Mouse (Mus musculus) R1 (cell line): ENCODE measurements around the gene Fgfr2.

Experiments used
- DNase-seq: peaks from one replicate; pipeline ENCODE4 v3.0.0-alpha.2; 2018; ENCODE audit warnings: low read depth, low spot score

The Fgfr2 gene

DNA sequence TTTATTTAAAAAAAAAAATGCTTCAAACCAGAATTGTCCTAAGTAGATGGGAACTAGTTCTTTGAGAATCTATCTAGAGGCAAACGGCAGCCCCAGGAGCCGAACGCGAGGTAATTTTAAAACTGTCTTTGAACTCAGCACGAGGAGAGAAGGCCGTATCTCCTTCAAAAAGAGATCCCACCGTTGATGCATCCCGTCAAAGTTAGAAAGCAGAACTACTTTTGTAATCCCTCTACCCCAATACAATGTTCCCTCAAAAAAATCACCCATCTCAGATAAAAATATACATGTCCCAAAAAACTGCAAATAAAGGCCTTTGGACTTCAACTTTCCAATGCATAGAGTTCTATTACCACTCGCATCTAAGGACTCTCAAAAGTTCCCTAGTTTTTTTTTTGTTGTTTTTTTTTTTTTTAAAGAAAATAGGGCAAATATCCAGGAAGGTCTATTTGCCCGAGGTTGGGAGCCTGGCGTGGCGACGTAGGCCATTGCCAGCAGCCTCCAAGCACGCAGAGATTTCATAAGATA lies 2.0 kb downstream of the Fgfr2 start:
- DNase-seq, result peak; percentile 10

DNA sequence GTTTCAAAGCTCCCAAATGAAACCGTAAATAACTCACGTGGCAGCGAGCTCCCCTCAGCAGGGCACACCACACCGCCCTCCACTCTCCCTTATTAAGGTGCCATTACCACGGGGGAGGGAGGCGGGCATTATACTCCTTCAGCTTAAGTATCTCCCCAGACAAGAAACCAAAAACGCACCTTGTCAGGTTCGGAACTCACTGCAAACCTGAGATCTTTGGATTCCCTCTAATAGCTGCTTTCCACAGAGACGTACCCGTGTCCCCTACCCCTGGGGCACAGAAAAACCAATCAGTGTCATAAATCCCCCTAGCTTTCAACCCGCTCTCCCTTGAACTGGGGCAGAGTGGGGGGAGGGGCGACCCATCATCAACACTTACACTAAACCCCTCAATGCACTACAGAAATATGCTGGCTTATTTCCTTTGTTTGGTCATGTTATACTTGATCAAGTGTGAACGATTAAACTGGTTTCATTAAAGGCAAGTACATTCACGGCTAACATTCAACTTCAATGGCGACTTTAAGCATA lies 2.9 kb downstream of the Fgfr2 start:
- DNase-seq, result peak; percentile 58

DNA sequence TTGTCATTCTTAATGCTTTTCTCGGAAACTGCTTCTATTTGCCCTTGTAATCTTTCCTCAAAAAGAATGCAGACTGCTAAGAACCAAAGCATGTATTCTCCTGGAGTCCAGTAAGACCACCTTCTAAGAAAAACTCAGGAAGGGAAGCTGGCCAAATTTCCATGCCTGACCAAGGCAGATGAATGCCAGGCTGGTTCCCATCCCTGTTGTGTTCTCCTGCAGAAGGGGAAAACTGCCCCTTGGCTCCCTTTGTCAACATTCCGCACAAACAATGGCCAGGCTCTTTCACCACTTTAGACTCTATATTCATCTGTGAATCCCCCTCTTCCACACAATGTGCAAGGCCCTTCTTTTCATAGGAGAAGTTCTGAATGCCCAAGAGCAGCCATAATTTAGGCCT lies 5.3 kb downstream of the Fgfr2 start:
- DNase-seq, result peak; percentile 24

DNA sequence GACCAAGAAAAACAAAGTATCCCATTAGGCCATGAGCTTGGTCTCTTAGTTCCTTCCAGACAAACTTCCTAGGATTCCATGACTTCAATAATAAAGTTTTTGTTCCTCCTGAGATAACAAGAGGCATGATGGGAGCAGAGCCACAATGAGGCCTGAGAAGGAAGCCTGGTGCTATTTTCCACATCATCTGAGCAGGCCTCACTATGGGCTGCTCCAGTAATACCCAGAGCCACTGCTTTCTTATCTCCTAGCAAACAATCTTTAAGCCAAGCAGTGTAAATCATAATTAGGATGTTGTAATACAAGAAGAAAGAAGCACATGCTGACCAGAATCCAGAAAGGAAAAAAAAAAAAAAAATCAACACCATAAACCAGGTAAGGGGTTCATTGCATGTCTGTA lies 6.6 kb downstream of the Fgfr2 start:
- peak; percentile 23 for DNase-seq

DNA sequence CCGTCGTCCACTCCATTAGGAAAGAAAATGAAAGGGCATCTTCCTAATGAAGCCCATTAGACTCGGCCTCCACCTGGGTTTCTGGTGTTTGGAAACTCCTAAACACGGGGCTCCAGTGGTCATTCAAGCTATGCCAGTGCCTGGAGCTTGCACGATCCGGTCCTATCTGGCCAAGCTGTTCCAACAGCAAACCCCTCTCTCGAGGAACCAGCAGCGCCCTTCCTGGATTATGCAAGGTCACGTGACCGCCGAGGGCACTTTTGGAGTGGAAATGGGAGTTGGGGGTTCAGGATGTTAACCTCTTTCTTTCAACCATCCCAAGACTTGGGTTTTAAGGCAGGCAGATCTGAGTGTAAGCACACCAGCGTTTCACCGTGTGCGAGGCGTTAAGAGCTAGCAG lies 7.3 kb downstream of the Fgfr2 start:
- peak; percentile 91 for DNase-seq

DNA sequence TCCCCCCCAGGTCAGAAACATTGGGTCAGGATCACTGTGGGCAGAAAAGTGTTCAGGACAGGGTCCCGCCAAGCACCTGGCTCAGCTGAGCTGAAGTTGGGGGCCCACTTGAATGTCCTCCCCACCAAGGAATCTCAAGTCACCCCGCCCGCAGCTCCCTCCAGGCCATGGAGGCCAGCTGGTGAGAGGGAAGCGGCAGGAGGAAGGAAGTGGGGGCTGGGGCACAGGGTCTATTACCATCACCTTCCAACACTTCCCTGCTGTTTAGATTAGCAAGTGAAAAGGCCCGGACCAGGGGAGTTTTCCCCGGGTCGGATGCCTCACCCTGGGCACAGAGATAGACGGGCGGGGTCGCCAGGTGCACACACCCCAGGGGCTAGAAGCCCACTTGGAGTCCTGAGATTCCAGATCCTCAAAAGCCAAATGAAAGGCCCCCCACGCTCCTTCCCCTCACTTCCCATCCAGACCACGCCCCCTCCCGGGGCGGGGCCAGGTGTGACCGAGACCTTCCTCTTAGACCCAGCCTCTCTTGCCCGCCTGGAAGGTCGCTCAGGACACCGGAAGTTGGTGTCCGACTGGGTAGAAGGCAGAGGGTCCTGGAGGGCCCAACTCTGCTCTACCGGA lies 8.2 kb downstream of the Fgfr2 start:
- peak; percentile 100 for DNase-seq

DNA sequence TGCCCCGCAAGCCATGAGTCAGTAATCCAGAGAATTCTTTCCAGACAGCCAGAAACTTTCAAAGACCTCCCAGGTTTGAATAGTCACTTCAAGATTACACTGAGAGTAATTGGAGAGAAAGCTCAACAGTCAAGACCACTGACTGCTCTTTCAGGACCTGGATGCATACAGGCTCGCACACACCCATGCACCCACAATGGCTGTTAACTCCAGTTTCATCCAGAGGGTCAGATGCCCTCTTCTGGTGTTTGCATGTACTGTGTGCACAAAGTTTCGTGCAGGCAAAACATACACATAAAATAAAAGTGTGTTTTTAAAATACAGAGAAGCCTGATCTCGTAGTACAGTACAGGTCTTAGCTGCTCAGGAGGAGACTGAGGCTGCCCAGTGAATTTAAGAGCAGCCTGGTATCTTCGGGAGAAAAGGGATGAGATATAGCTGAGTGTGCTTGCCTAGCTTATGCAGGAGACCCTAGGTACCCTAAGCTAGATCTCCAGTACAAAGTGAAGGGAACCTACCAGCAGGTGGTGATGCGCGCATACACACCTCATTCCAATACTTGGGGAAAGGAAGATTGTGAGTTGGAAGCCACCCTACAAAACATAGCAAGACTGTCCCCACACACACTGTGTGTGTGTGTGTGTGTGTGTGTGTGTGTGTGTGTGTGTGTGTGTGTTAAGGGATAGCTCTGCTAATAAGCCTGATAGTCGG lies 9.8 kb downstream of the Fgfr2 start:
- DNase-seq, result peak; percentile 77

DNA sequence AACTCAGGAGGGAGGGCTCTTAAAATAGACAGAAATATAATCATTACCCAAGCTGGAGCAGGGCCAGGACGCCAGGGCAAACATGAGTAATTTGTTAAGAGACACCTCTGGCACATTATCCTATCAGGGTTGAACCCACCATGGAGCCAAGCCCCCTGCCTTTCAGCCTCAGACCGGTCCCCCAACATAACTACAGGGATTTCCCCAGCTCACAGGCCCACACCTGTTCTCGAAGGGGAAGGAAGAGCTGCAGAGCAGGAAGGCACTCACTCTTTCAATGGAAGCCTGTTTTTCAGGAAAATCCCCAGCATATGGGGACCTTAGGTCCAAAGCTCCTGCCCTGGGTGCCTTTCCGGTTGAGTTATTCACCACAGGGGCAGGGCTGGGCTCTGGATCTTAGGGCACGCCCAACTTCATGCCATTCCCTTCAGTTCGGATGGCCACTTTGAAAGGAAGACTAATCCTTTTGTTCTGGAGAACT lies 10.8 kb downstream of the Fgfr2 start:
- DNase-seq, result peak; percentile 98

DNA sequence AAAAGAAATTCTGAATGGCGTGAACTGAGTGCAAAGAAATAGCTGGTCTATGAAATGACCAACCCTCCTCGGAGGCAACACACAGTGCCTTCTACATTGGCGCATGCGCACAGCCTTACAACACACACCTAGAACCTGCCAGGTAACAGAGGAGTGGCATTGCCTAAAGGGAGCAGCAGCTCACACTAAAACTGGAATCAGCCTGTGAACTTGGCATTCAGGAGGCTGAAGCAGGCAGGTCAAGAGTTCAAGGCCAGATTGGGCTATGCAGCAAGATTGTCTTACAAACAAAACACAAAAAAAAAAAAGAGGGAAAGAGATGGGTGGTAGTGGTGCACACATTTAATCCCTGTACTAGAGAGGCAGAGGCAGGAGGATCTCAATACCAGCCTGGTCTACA lies 13.7 kb downstream of the Fgfr2 start:
- peak; percentile 85 for DNase-seq

DNA sequence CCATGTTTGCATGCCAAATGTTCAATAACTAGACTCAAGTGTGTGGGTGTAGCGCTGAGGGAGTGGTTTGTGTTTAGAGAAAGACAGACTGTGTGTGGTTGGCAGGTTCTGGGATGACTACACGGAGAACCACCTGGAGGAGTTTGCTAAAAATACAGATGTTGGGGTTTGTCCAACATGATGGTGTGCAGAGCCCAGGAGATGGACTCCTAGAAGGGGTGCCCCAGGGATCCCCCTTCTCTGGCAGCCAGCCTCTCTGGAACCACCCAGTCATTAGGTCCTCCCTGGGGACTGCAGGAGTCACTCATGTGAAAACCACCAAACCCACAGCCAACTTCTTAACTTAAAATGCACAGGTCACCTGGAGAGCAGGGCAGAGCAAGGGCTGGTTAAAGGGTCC lies 14.5 kb downstream of the Fgfr2 start:
- peak; percentile 10 for DNase-seq

DNA sequence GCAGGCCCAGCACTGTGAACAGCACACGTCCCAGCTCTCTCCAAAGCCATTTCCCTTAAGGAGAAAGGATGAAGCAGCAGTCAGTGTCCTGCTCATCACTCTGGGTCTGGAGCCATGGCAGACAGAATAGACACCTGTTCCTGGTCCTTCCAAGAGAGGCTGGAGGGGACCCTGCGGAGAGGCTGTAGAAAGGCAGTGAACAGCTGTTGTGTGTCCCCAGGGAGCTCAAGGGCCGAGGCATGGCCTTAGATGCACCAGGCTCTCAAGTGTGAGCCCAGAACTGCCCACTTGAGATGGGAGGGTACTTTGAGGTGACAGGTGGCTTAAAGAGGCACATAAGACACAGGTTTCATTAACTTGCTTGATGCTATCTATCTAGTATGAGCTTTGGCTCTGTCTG lies 20.6 kb downstream of the Fgfr2 start:
- no peak for DNase-seq

DNA sequence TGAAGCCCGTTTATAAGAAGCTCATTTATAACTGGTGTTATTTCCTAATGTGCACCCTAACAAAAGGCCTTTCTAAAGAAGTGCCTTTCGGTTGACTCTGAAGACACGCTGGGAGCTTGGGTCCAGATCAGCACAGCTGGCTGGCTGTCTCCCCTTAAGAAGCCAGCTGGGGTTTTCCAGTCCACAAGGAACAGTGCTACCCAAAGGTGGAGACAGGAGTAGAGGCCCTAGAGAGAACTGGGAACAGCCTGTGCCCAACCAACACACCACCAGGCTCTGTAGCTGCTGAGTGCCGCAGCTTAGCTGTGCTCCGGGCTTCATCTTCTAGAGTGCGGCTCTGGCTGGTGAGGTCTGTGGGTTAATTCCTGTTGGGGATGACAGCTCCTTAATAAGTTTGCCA lies 22.1 kb downstream of the Fgfr2 start:
- DNase-seq, result no peak

DNA sequence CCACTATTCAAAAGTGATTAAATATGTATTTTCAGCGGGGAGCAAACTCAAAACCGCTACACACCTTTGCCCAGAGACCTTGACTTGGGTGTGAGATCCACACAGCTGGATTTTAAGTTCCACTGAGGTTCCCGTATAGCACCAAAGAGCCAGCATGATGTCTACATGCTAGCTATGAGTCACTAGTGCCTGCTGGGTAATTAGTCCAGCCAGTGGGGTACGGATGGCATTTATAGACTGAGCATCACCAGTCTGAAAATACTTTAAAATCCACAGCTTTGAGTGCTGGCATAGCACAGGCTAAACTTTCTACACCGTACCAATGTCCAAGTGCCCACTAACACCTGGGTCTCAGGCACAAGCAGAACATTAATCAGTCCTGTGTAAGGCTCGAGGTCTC lies 23.0 kb downstream of the Fgfr2 start:
- no peak for DNase-seq

DNA sequence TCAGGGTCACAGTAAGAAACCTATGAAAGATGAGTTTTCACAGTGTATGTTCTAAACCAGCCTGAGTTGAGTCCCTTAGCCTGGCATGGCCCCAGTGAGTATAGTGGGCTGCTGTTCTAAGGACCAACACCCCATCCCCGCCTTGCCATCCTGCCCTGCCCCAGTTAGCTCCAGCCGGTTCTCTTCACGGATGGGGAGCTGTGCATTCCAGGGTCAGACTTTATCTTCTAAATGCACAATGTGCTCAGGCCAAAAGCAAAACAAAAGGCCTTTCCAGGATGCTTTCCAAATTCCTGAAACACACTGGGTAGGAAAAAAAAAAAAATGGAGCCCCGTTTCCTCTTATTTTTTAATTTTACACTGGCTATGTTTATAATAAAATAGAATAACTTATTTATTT lies 23.9 kb downstream of the Fgfr2 start:
- DNase-seq, result no peak

DNA sequence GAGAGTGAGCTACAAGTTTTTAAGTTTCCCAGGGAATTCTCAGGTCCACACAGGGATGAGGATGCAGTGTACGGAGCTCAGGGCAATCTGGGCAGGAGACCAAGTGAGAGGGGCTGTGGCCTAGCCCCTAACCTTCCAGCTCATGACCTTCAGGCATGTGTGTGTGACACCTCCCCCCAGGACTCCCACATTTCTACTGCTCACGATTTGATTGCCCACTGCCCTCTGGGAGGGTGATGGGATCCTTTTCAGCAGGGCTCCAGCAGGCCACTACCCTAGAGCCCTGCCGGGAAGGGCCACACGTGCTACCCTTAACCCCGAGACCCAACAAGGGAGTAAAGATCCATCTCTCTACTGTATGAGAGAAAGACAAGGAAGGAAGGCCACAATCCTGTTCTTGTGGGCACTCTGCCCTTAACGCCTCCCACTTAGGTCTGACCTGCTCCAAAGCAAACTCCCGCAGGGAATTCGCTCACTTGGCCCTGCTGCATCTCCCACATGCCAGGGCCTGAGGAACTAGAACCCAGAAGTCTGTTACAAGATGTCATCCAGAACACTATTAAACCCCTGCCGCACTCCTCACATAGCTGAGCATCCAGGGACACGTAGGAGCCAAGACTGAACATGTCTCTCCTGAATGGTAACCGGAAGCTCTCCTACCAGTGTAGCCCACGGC lies 24.9 kb downstream of the Fgfr2 start:
- no peak for DNase-seq

DNA sequence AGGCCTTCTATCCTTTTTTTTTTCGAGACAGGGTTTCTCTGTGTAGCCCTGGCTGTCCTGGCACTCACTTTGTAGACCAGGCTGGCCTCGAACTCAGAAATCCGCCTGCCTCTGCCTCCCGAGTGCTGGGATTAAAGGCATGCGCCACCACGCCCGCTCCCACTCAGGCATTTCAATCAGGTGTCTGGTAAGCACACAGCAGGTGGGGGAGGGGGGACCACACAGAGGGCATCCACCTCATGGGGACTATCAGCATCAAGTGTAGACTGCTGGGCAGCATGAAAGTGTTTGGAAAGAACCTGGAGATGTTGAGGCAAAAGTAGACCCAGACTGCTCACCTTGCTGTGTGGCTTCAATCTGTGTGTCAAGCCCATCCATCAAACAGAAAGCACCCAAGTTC lies 27.5 kb downstream of the Fgfr2 start:
- peak; percentile 76 for DNase-seq

DNA sequence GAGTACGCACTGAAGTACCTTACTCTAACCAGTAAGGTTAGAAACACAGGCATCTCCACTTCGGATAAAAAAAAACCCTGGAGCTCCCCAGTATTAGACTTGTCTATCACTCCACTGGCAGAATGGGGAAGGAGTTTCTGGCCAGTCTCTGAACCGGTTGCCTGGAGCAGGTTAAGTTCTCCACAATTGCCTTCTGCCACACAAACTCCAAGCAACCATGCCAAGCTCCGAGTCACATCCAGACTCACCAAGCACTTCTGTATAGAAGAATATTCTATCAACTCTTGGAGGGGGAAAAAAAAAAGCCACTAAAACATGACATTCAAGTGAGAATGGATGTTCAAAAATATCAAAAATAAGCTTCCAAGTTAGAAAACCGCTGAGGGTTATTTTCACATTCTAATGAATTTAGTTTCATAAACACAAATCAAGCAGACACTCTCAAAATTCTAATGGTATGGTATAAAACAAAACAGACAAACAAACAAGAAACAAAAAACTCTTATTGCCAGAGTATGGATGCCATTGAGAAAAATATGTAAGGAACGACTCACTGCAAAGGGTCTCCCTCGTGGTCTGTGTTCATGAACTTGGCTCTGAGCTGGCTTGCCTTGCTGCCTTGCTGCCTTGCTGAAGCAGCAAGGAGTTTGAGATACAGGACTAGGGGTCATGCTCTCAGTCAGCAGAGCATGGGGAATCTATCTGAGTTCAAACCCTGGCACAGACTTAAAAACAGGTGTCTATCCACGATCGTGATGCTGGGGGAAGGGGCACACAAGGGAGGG lies 28.2 kb downstream of the Fgfr2 start:
- DNase-seq, result no peak

DNA sequence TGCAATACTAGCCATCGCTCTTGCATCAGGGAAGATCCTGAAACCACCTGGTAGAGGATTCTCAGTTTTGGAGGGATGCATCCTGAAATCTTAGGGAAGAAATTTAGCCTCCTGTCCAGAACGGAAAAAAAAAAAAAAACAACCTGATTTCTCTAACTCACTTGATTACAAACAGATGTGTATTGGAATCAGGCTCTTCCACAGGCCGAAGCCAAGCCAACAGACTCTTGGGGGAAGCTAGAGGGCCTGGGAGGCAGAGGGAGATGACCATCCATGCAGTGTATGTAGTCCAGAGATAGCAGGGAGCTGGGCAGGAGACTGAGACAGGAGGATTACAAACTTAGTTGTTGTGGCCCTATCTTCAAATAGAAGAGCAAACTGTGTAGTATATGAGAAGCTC lies 29.0 kb downstream of the Fgfr2 start:
- no peak for DNase-seq

DNA sequence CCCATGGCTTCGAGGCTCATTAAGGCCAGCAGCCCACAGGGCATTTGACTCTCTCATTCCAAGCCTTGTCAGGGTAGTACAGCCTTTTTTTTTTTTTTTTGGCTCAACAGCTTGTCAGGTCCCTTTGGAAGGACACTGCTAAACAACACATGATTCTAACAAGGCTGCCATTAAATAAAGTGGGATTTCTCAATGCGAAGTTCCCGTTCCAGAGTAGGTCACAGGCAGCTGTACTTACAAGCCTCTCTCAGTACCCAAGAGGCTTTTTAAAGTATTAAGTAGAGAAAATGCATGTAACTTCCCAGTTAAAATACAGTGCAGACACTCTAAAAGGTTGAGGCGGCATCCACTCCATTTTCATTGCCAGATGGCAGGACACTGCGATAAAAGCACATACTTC lies 29.4 kb downstream of the Fgfr2 start:
- no peak for DNase-seq

DNA sequence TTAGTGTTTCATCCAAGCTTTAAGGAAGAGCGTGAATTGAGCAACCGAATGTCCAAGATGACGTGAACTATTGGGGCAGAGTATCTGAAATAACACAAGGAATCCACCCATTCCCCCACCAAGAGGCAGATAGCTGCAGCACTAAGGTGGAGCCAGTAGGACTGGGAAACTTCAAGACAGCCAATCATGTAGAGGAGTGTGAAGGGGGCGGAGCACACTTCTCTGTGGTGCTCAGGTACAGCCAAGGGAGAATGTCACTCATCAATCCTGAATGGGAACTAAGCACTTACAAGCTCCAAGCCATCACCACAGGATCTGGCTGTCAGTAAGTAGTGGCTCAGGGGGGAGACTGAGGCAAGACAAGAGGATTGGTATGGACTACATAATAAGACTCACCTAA lies 32.5 kb downstream of the Fgfr2 start:
- DNase-seq, result peak; percentile 86

DNA sequence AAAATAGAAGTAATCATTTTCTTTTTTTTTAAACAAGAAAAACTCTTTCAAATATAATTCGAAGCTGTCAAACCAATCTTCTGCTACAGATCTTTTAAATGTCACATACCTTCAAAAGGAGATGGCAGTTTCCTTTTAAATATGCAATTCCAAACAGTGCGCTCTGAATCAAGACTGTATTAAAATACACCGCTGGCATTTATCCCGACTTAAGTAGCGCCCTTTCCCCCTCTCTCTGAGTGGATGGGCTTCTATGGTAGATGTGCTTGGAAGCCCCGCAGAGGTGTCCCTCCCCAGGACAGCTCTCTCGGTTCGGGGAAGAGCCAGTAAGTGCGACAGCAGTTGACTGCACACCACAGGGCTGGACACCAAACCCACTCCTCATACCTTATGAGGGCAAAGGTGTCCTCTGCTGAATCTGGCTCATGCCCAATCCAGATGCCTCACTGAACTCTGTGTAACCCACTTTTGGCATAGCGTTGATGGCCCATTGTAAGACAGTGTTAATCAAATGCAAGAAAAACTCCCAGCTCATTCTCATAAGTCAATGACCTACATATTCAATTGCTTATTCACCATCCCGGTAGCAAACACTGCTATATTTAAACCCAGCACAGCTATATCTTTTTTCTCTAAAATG lies 33.4 kb downstream of the Fgfr2 start:
- no peak for DNase-seq
